In the genomic region with DNA sequence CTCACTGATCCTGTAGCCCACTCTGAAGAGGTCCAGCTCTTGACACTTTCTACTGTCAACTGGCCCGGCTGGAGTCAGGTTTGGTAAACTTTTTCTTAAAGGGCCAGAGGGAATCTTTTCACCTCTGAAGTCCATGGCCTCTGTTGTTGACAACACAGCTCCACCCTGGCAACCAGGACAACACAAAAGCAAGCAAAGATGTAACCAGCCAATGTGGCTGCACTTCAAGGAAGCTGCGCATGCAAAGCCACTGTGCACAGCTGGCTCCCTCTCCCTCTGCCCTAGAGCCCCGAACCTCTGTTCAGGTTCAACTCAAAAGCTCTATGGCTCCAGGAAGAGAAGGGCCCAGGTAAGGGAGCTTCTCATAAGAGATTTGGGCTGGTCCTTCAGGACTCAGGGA, we compare ENCODE assay signal across 19 mouse cellular contexts.
A peak's percentile ranks its signal among the peaks of the same experiment; 100 is the strongest.
DNase-seq lines count a peak whose midpoint lies in the region; ATAC-seq and TF ChIP-seq lines count a peak whose summit lies in the region.
"Had no signal": no experiment of that assay in that cellular context is flagged by ENCODE, and none has a peak within 500 bp of the region (broad histone marks: within the 10 kb centered on the region; RNA-seq: fewer than 3 reads in every experiment).

No protein-coding gene starts in this region.

- no peak overlapping the region for H3K4me3 ChIP-seq in heart, postnatal 0 days (ENCODE audit: low read depth, low read length)
- H3K4me3 ChIP-seq in heart, embryonic 12.5 days = no peak overlapping the region
- H3K4me3 ChIP-seq in ES-E14 (ENCODE audit: insufficient read depth in 1 of 2, low read depth in 1 of 2, low read length in 2 of 2, poor library complexity in 1 of 2, severe bottlenecking in 1 of 2) = no peak overlapping the region
- no peak overlapping the region for H3K4me3 ChIP-seq in intestine, postnatal 0 days (ENCODE audit: low read depth, low read length)
- H3K4me3 ChIP-seq: hindbrain, embryonic 15.5 days; left cerebral cortex, adult 2 months; midbrain, embryonic 15.5 days; stomach, embryonic 15.5 days had no signal

- POLR2A ChIA-PET in Patski (lab: Charles Lee) = interaction anchor here (0.6 to 0.8 kb wide), 2 partner anchors 9 to 156 kb away, joined by 3 read pairs; no protein-coding TSS in a partner anchor

- no peak for TF ChIP-seq CTCF in heart, postnatal 0 days (IDR thresholded peaks at IDR 0.05; ENCODE audit: low read depth)
- TF ChIP-seq CTCF in Patski (IDR thresholded peaks at IDR 0.05) = no peak
- TF ChIP-seq CTCF in intestine, postnatal 0 days (IDR thresholded peaks at IDR 0.05; ENCODE audit: low read depth) = no peak

- peaks cover 55% of the 10 kb centered on the region for H3K4me1 ChIP-seq in heart, postnatal 0 days (ENCODE audit: control insufficient read depth, insufficient read depth)
- peaks cover 68% of the 10 kb centered on the region for H3K4me1 ChIP-seq in heart, embryonic 12.5 days (replicated peaks)
- H3K4me1 ChIP-seq in ES-E14 (ENCODE audit: control insufficient read depth in 2 of 2, insufficient read depth in 2 of 2, low read length in 2 of 2, poor library complexity in 1 of 2) = peaks cover 23 to 52% of the 10 kb centered on the region in 2 experiments
- peaks cover 30% of the 10 kb centered on the region for H3K4me1 ChIP-seq in intestine, postnatal 0 days (replicated peaks; ENCODE audit: control insufficient read depth, insufficient read depth, low read length)

- 45% methylated on average over 3 of the region's 3 CpGs for WGBS in heart, postnatal 0 days
- WGBS in heart, embryonic 12.5 days = 62% methylated on average over 3 of the region's 3 CpGs
- 46% methylated on average over 3 of the region's 3 CpGs for WGBS in intestine, postnatal 0 days

- CTCF ChIA-PET in Patski (lab: Charles Lee) = interaction anchor here (1.0 kb wide), 1 partner anchor 9 kb away, joined by 5 read pairs; no protein-coding TSS in a partner anchor

- no peaks in the 10 kb centered on the region for H3K27me3 ChIP-seq in heart, postnatal 0 days (ENCODE audit: control insufficient read depth, insufficient read depth, low read length)
- H3K27me3 ChIP-seq in heart, embryonic 12.5 days (replicated peaks) = no peaks in the 10 kb centered on the region
- H3K27me3 ChIP-seq in Patski = no peaks in the 10 kb centered on the region
- H3K27me3 ChIP-seq in intestine, postnatal 0 days (replicated peaks; ENCODE audit: control insufficient read depth, insufficient read depth, low read length) = no peaks in the 10 kb centered on the region
- H3K27me3 ChIP-seq: hindbrain, embryonic 15.5 days; midbrain, embryonic 15.5 days; stomach, embryonic 15.5 days had no signal

- in situ Hi-C loops in ES-E14 (cut with MboI; ENCODE audit: low sequenced_read_pairs in 2 of 2, unreplicated experiment in 2 of 2) (no loop called here), Patski (cut with MboI; ENCODE audit: low pct_unique_long_range_greater_than_20kb) (no loop called here)

- no peaks in the 10 kb centered on the region for H3K9me3 ChIP-seq in heart, postnatal 0 days (replicated peaks; ENCODE audit: control insufficient read depth, low read length)
- H3K9me3 ChIP-seq in heart, embryonic 12.5 days (replicated peaks) = no peaks in the 10 kb centered on the region
- no peaks in the 10 kb centered on the region for H3K9me3 ChIP-seq in ES-E14 (ENCODE audit: control insufficient read depth, insufficient read depth, low read depth, low read length)
- H3K9me3 ChIP-seq in intestine, postnatal 0 days (ENCODE audit: control insufficient read depth) = no peaks in the 10 kb centered on the region
- H3K9me3 ChIP-seq: hindbrain, embryonic 15.5 days; midbrain, embryonic 15.5 days; stomach, embryonic 15.5 days had no signal

- H3K27ac ChIP-seq in heart, postnatal 0 days (ENCODE audit: low read depth) = 0 out of 2 replicates have a peak overlapping the region, but pooled peaks have one; percentile 0
- no peak overlapping the region for H3K27ac ChIP-seq in heart, embryonic 12.5 days (ENCODE audit: poor library complexity, severe bottlenecking)
- H3K27ac ChIP-seq in ES-E14 (ENCODE audit: insufficient read depth, low read depth, low read length, poor library complexity, severe bottlenecking) = peak overlapping the region; percentile 35; the same call in 1 of the 2 replicates
- H3K27ac ChIP-seq in intestine, postnatal 0 days (ENCODE audit: low read depth, low read length) = peak overlapping the region; percentile 55; the same call in 1 of the 2 replicates
- H3K27ac ChIP-seq: hindbrain, embryonic 15.5 days; left cerebral cortex, adult 2 months; liver, embryonic 14.5 days; midbrain, embryonic 15.5 days; stomach, embryonic 15.5 days had no signal

- no peak for TF ChIP-seq EP300 in heart, postnatal 0 days (IDR thresholded peaks at IDR 0.05; ENCODE audit: low read depth)

- peak; percentile 40; the same call in 1 of the 2 replicates for ATAC-seq in heart, postnatal 0 days (ENCODE audit: insufficient read depth, low read depth)
- no peak for ATAC-seq in heart, embryonic 12.5 days (ENCODE audit: insufficient number of reproducible peaks, low FRiP score)
- peak; percentile 42 for ATAC-seq in Patski
- ATAC-seq in intestine, postnatal 0 days = peak; percentile 34
- ATAC-seq: forebrain, postnatal 0 days; midbrain, embryonic 15.5 days had no signal

- no peak overlapping the region for H3K9ac ChIP-seq in heart, postnatal 0 days (replicated peaks; ENCODE audit: low read depth, low read length)
- no peak overlapping the region for H3K9ac ChIP-seq in heart, embryonic 12.5 days
- no peak overlapping the region for H3K9ac ChIP-seq in ES-E14 (ENCODE audit: insufficient read depth, low read depth, low read length, poor library complexity, severe bottlenecking)
- H3K9ac ChIP-seq in intestine, postnatal 0 days (ENCODE audit: low read depth, low read length) = no peak overlapping the region
- H3K9ac ChIP-seq: forebrain, postnatal 0 days; hindbrain, embryonic 15.5 days; liver, embryonic 14.5 days; midbrain, embryonic 15.5 days; stomach, embryonic 15.5 days had no signal

- DNase-seq in heart, postnatal 0 days (ENCODE audit: low spot score) = no peak
- DNase-seq in ES-E14 (ENCODE audit: low read depth, low spot score) (no peak), Patski (ENCODE audit: low read depth, low spot score) (no peak)
- DNase-seq in embryo, embryonic 9.5 days (ENCODE audit: extremely low spot score) = no peak
- no peak for DNase-seq in kidney, adult 9 months
- DNase-seq: adrenal gland, adult 8-10 months; cerebellum, adult 18-20 months; forebrain, postnatal 0 days; kidney, adult 18-20 months; kidney, postnatal 25 days; right cerebral cortex, adult 18-20 months; spleen, adult 18-20 months had no signal

- H3K4me2 ChIP-seq in heart, postnatal 0 days (ENCODE audit: low read depth, low read length) = no peak overlapping the region
- H3K4me2 ChIP-seq in heart, embryonic 12.5 days = no peak overlapping the region
- no peak overlapping the region for H3K4me2 ChIP-seq in intestine, postnatal 0 days (replicated peaks; ENCODE audit: low read depth)
- H3K4me2 ChIP-seq: hindbrain, embryonic 15.5 days; midbrain, embryonic 15.5 days; stomach, embryonic 15.5 days had no signal

- no peaks in the 10 kb centered on the region for H3K36me3 ChIP-seq in heart, postnatal 0 days (replicated peaks; ENCODE audit: control insufficient read depth, insufficient read depth, low read length)
- H3K36me3 ChIP-seq in heart, embryonic 12.5 days = 0 out of 2 replicates have a peak, but pooled peaks cover 8% of the 10 kb centered on the region
- no peaks in the 10 kb centered on the region for H3K36me3 ChIP-seq in ES-E14 (ENCODE audit: control insufficient read depth, insufficient read depth, low read length, poor library complexity, severe bottlenecking)
- H3K36me3 ChIP-seq in intestine, postnatal 0 days (ENCODE audit: control insufficient read depth, insufficient read depth) = no peaks in the 10 kb centered on the region
- H3K36me3 ChIP-seq: hindbrain, embryonic 15.5 days; midbrain, embryonic 15.5 days; stomach, embryonic 15.5 days had no signal

TF ChIP-seq in ES-E14, 5 proteins besides CTCF, POLR2A, EP300 and RAD21:
- TF ChIP-seq CHD2 (IDR thresholded peaks at IDR 0.05; ENCODE audit: low read depth, low read length) = no peak
- TF ChIP-seq ZC3H11A (IDR thresholded peaks at IDR 0.05; ENCODE audit: borderline replicate concordance, low read depth, low read length) = no peak
- no peak for TF ChIP-seq ZNF384 (IDR thresholded peaks at IDR 0.05; ENCODE audit: low read depth, low read length)
- no peak for TF ChIP-seq MAFK (IDR thresholded peaks at IDR 0.05; ENCODE audit: insufficient read depth, low read depth, low read length)
- TF ChIP-seq HCFC1 (IDR thresholded peaks at IDR 0.05; ENCODE audit: borderline replicate concordance, insufficient read depth, low read length) = no peak
